Mouse (Mus musculus) lung, postnatal 14 days (tissue): ENCODE data around the gene Cacna1a.
"Not testable (repeated sequence)": the region's sequence is repeated elsewhere in the genome, so short reads cannot be mapped to it uniquely, and the experiment has no call there.

Experiments
- DNase-seq: peaks from one replicate; pipeline ENCODE4 v3.0.0; 2021

Gene Cacna1a

GRCm38 (mm10) chr8:84485366-84485765 is 97.1 kb downstream of the Cacna1a start:
- DNase-seq = no peak

- no peak for DNase-seq
Observed at GRCm38 (mm10) chr8:84485864-84486263, 97.6 kb downstream of the Cacna1a start.

DNA sequence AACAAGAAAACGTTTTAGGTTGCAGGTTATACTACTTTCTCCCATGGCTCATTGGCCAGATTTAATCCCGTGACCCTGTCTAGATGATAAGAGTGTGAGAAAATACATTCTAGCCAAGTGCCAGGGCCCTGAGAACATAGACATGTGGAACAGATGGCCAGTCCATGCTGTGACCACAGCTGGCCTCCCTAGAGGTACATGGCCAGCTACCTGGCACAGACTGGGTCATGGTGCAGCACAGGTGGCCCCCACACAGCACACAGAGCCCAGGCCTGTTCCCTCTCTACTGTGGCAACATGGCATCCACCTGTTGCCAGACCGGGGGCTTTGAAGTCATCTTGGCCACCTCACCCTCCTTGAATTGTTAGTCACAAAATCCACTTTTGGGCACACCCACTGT is 101.0 kb downstream of the Cacna1a start:
- DNase-seq = no peak

DNA sequence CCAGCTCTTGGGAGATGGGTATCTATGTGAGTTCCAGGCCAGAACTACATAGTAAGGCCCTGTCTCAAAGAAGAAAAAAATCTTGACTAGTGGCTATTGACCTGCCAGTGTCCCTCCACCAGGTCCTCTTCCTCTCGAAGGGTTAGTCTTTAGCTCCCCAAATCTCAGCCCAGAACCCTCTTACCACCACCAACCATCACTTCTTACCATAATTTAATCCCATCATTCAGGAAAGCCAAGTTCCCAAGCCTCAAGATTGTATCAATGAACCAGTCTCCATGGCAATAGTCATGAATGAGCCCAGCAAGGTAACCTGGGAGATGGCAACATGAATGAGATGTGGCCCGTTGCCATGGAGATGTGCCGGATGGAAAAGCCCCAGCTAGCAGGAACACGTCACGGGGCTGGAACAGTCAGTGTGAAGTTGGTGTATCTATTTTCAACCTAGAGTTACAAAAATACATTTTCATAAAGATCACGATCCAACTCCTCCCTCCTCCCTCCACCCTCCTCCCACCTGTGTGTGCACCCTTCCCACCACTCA is 106.4 kb downstream of the Cacna1a start:
- no peak for DNase-seq

- DNase-seq = no peak
Observed at GRCm38 (mm10) chr8:84501181-84501580, 112.9 kb downstream of the Cacna1a start.

GRCm38 (mm10) chr8:84501671-84502308 is 113.5 kb downstream of the Cacna1a start:
- DNase-seq = no peak

DNA sequence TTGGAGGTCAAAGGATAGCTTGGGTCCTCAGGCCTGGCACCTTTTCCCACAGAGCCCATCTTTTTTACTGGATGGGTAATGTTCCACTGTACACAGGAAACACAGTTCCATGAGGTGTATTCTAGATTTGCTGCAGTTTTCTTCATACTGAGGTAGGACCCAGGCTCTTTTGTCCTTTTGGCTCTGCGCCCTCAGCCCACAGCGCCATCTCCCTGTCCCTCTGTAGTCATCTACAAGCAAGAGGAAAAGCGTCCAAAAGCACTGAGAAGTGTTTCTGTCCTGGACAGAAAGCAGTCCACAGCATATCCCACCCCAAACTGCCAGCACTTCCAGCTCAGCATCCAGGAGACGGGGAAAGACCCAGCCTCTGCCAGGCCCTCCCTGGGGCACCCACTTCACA is 114.4 kb downstream of the Cacna1a start:
- no peak for DNase-seq

DNA sequence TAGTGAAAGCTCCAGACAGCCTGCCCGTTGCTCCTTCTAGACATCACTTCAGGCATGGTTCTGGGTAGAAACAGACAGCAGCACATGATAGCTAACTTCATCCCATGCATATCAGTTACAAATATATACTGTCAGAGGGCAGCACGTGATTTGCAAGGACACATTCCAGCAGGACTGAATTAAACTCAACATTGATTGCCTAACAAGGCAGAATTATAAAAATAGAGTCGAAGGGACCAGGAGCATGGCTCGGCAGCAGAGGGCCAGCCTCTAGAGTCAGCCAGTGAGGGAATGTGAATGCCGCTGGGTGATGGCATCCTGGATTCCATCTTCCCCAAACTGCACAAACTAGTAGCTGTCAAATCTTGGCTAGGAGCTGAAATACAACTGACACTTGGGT is 119.0 kb downstream of the Cacna1a start:
- DNase-seq = no peak

- DNase-seq = not testable (repeated sequence)
Observed at GRCm38 (mm10) chr8:84509764-84510163, 121.5 kb downstream of the Cacna1a start.

DNA sequence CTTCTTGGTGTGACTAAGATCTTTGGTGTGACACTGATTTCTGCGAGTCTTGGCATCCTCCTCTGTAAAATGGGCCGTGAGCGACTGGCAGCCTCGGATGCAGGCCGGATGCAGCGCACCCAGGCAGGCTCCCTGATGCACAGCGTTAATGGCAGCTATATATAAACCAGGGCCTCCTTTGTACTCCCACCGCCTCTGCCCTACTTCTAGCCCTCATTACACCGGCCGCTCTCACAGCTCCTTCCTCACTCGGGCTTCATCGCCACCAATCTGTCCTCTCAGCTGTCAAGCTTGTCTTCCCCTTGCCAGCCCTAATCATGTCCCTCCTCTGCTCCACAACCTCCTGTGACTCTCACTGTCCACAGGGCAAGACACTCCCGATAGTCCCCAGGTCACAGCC is 123.4 kb downstream of the Cacna1a start:
- no peak for DNase-seq

DNA sequence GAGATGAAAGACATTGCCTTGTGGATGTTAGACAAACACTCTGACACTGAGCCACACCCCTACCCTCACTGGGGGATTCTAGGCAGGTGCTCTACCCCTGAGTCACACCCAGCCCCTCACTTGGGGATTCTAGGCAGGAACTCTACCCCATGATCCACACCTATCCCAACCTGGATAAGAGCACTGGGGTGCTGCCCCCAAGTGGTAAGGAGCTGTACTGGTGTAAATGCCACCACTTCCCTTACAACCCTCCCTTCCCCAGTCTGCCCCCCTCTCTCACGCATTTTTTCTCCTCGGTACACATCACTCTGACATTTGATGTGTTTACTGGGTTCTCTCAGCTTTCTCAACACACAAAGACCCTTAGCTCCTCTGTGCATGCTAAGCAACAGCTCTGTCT is 125.5 kb downstream of the Cacna1a start:
- peak; percentile 24 for DNase-seq

DNA sequence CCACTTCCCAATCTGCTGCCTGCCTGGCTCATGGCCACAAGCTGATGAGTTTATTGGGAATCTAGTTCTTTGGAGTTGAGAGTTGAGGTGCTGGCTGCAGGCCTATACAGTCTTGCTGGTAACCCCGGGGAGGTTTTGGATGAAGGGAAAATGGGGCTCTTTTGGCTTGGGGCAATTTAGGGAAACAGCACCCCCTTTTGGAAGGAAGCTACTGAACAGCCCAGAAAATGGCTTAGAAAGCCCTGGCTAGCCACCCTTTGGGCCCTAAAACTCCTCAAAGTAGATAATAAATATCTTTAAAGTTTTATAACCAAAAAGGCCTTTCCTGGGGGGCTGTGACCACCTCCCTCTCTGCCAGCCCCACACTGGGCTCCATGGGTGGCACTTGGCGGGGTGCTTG is 129.9 kb downstream of the Cacna1a start:
- no peak for DNase-seq

GRCm38 (mm10) chr8:84518720-84519119 is 130.5 kb downstream of the Cacna1a start:
- no peak for DNase-seq

- no peak for DNase-seq
Observed at GRCm38 (mm10) chr8:84519767-84520626, 131.8 kb downstream of the Cacna1a start.

DNA sequence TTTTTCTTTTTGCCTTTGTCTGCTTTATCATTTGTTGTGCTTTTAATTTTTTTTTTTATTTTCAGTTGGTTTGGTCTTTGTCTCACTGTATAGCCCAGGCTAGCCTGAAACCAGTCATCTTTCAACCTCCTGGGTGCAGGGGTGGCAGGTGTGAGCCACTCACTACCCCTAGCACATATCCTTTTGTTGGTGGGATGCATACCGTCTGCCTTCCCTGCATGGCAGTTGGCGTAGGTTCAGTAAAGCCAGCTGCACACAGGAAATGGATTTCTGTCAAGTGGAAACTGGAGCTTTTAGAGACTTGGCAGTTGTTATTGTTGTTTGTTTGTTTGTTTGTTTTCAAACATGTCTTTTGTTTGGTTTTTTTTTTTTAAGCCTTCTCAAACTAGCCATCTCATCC is 132.8 kb downstream of the Cacna1a start:
- DNase-seq = no peak

- no peak for DNase-seq
Observed at GRCm38 (mm10) chr8:84528036-84528435, 139.8 kb downstream of the Cacna1a start.

DNA sequence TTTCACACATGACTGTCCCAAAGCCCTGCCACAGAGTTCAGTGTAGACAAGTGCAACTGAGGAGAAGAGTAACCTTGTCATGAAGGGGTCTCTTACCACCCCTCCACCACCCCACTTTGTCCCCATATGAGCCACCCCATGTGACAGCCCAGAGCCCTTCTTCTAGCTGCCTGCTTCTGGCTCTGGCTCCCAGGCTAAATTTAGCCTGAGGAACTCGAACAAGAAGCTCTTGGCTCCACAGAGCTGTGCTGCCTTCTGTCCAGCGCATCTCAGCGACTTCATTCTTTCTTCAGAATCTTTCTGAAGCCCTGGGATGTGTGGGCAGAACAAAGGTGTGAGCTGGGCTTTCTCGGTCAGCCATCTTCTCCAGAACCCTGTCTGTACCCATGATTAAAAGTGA is 141.3 kb downstream of the Cacna1a start:
- no peak for DNase-seq

DNA sequence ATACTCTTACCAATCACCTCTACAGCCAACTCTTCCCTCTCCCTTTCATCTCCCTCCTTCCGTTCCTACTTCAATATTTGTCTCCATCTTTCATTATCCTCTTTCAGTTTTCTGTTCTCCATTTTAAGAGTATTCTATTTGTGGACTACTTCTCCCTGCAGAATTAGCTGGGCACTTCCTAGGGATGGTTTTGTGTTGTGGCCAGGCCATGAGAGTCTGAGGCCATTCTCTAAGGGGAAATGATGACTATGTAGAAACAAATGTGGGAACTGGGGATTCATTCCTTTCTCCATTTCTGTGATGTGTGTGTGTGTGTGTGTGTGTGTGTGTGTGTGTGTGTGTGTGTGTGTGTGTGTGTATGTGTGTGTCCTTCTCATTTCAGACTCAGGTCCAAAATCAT is 144.5 kb downstream of the Cacna1a start:
- no peak for DNase-seq

- DNase-seq = no peak
Observed at GRCm38 (mm10) chr8:84533341-84533740, 145.1 kb downstream of the Cacna1a start.

GRCm38 (mm10) chr8:84536917-84537316 is 148.7 kb downstream of the Cacna1a start:
- no peak for DNase-seq

GRCm38 (mm10) chr8:84539376-84539775 is 151.1 kb downstream of the Cacna1a start:
- DNase-seq = no peak

- no peak for DNase-seq
Observed at GRCm38 (mm10) chr8:84542481-84542880, 154.2 kb downstream of the Cacna1a start.

DNA sequence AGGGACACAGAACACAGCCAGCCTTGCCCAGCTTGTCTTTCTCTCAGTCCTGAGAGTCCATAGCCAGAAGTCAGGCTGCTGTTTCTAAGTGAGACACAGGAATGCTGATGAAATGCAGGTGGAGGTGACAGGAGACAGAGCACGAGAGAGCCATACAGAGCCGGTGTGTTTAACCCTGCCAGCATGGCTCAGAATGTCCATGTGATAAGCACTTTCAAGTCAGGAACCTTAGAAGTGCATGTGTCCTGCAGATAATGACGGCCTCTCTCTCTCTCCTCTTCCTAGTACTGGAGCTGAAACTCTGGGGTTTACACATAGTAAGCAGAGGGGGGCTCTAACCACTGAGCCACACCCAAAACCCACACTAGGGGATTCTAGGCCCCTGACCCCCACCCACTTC is 157.3 kb downstream of the Cacna1a start:
- no peak for DNase-seq

DNA sequence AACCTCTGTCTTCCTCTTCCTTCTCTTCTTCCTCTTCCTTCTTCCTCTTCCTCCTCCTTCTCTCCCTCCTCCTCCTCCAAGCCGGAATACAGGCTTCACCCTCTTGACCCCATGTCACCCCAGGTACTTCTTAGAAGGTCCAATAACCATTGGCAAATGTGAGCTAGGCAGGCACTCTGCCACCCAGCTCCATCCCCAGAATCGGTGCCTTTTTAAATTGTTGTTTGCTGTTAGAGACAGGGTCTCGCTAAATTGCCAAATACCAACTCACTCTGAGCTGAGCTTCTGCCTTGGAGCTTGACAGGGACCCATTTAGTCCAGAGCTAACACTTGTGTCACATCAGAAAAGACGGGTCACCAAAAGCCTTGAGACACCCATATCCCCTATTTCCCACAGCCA is 164.2 kb downstream of the Cacna1a start:
- DNase-seq = no peak
